Mouse (Mus musculus): ENCODE measurements around the gene Rad21l. TPM values are rescaled to one million over a fixed set of nuclear protein-coding genes. Genes with fewer than 3 reads are reported as not detected.

Rad21l gene
- polyA plus RNA-seq (2016; fragmentation: Nextera tagmentation; extraction: Ambion mirVana), result not detected in 2 replicates

- peaks cover 9% of the 10 kb centered on the region; the same call in 1 of the 2 replicates for H3K9me3 ChIP-seq
- no peak within 1 kb of the TSS for H3K4me3 ChIP-seq
- H3K27me3 ChIP-seq (ENCODE audit: poor library complexity, severe bottlenecking), result peaks cover 18% of the 10 kb centered on the region
- H3K27ac ChIP-seq, result no peak within 1 kb of the TSS
- H3K36me3 ChIP-seq (replicated peaks), result no peaks in the 10 kb centered on the region
- H3K4me1 ChIP-seq, result peaks cover 7% of the 10 kb centered on the region
- WGBS, result 81% methylated on average over 3 of the region's 3 CpGs
- no peak for DNase-seq (ENCODE audit: extremely low spot score, low spot score)
Measured at GRCm38 (mm10) chr2:151668433-151668832, at the start of gene Rad21l. Rad21l (minus strand) TSS chr2:151668533.

- Histone ChIP-seq H3K4me3 (no peak overlapping the region), H3K27me3 (ENCODE audit: poor library complexity, severe bottlenecking) (no peaks in the 10 kb centered on the region), H3K9me3 (no peaks in the 10 kb centered on the region), H3K4me1 (no peaks in the 10 kb centered on the region), H3K36me3 (replicated peaks) (peaks cover 73% of the 10 kb centered on the region), H3K27ac (no peak overlapping the region)
- no peak for DNase-seq (ENCODE audit: extremely low spot score, low spot score)
- WGBS, result 92% methylated on average over 2 of the region's 2 CpGs
Measured at GRCm38 (mm10) chr2:151716318-151717055, 48.2 kb upstream of the Rad21l start.

GRCm38 (mm10) chr2:151715526-151715925, 47.2 kb upstream of the Rad21l start:
- H3K36me3 ChIP-seq (replicated peaks), result peaks cover 63% of the 10 kb centered on the region
- no peaks in the 10 kb centered on the region for H3K27me3 ChIP-seq (ENCODE audit: poor library complexity, severe bottlenecking)
- no peaks in the 10 kb centered on the region for H3K9me3 ChIP-seq
- DNase-seq (ENCODE audit: extremely low spot score, low spot score), result no peak
- WGBS, result 93% methylated on average over 4 of the region's 4 CpGs
- H3K4me1 ChIP-seq, result no peaks in the 10 kb centered on the region
- no peak overlapping the region for H3K4me3 ChIP-seq
- H3K27ac ChIP-seq, result no peak overlapping the region

GRCm38 (mm10) chr2:151712647-151713046, 44.3 kb upstream of the Rad21l start:
- DNase-seq (ENCODE audit: extremely low spot score, low spot score), result no peak
- H3K4me1 ChIP-seq, result peaks cover 2% of the 10 kb centered on the region; the same call in 1 of the 2 replicates
- H3K4me3 ChIP-seq, result no peak overlapping the region
- no peaks in the 10 kb centered on the region for H3K9me3 ChIP-seq
- WGBS, result 38% methylated on average over 3 of the region's 3 CpGs
- no peak overlapping the region for H3K27ac ChIP-seq
- H3K36me3 ChIP-seq (replicated peaks), result peaks cover 35% of the 10 kb centered on the region
- no peaks in the 10 kb centered on the region for H3K27me3 ChIP-seq (ENCODE audit: poor library complexity, severe bottlenecking)

GRCm38 (mm10) chr2:151702851-151703190, 34.5 kb upstream of the Rad21l start:
- H3K27ac ChIP-seq, result peak overlapping the region; percentile 88
- H3K36me3 ChIP-seq (replicated peaks), result peaks cover 14% of the 10 kb centered on the region; the same call in 1 of the 2 replicates
- no peaks in the 10 kb centered on the region for H3K9me3 ChIP-seq
- H3K4me3 ChIP-seq, result peak overlapping the region; percentile 77
- peaks cover 76% of the 10 kb centered on the region for H3K27me3 ChIP-seq (ENCODE audit: poor library complexity, severe bottlenecking)
- DNase-seq (ENCODE audit: extremely low spot score, low spot score), result peak; percentile 46
- peaks cover 32% of the 10 kb centered on the region for H3K4me1 ChIP-seq
- 2% methylated on average over 17 of the region's 17 CpGs for WGBS

GRCm38 (mm10) chr2:151702146-151702850, 34.0 kb upstream of the Rad21l start:
- H3K36me3 ChIP-seq (replicated peaks), result peaks cover 10% of the 10 kb centered on the region; the same call in 1 of the 2 replicates
- DNase-seq (ENCODE audit: extremely low spot score, low spot score), result peak; percentile 55
- no peaks in the 10 kb centered on the region for H3K9me3 ChIP-seq
- H3K27ac ChIP-seq, result peak overlapping the region; percentile 88
- peak overlapping the region; percentile 77 for H3K4me3 ChIP-seq
- H3K27me3 ChIP-seq (ENCODE audit: poor library complexity, severe bottlenecking), result peaks cover 76% of the 10 kb centered on the region
- H3K4me1 ChIP-seq, result peaks cover 27% of the 10 kb centered on the region
- under 1% methylated on average over 73 of the region's 97 CpGs for WGBS

- peak within 1 kb of the TSS; percentile 88 for H3K27ac ChIP-seq
- DNase-seq (ENCODE audit: extremely low spot score, low spot score), result no peak
Measured at GRCm38 (mm10) chr2:151701231-151702145, 33.2 kb upstream of the Rad21l start, which contains the start of gene Tmem74b. Tmem74b (plus strand) TSS chr2:151702008.

GRCm38 (mm10) chr2:151682976-151683375, 14.6 kb upstream of the Rad21l start:
- Histone ChIP-seq H3K9me3 (no peaks in the 10 kb centered on the region), H3K27me3 (ENCODE audit: poor library complexity, severe bottlenecking) (no peaks in the 10 kb centered on the region; the same call in 1 of the 2 replicates), H3K4me1 (no peaks in the 10 kb centered on the region), H3K4me3 (no peak overlapping the region), H3K36me3 (replicated peaks) (no peaks in the 10 kb centered on the region), H3K27ac (no peak overlapping the region)
- WGBS, result 88% methylated on average over 4 of the region's 4 CpGs
- peak; percentile 4 for DNase-seq (ENCODE audit: extremely low spot score, low spot score)

More at GRCm38 (mm10) chr2:151701231-151702145, 33.2 kb upstream of the Rad21l start, which contains the start of gene Tmem74b:
- Histone ChIP-seq H3K27me3 (ENCODE audit: poor library complexity, severe bottlenecking) (peaks cover 72% of the 10 kb centered on the region), H3K4me3 (peak within 1 kb of the TSS; percentile 77), H3K36me3 (replicated peaks) (0 out of 2 replicates have a peak, but pooled peaks cover 3% of the 10 kb centered on the region), H3K4me1 (peaks cover 27% of the 10 kb centered on the region), H3K9me3 (no peaks in the 10 kb centered on the region)
- WGBS, result 2% methylated on average over 25 of the region's 25 CpGs

- no peaks in the 10 kb centered on the region for H3K4me1 ChIP-seq
- H3K27ac ChIP-seq, result no peak overlapping the region
- no peak overlapping the region for H3K4me3 ChIP-seq
- H3K27me3 ChIP-seq (ENCODE audit: poor library complexity, severe bottlenecking), result no peaks in the 10 kb centered on the region; the same call in 1 of the 2 replicates
- whole genome bisulfite sequencing, result 60% methylated on average over 3 of the region's 3 CpGs
- no peaks in the 10 kb centered on the region for H3K9me3 ChIP-seq
- peak; percentile 17 for DNase-seq (ENCODE audit: extremely low spot score, low spot score)
- no peaks in the 10 kb centered on the region for H3K36me3 ChIP-seq (replicated peaks)
Measured at GRCm38 (mm10) chr2:151682357-151682756, 14.0 kb upstream of the Rad21l start.

GRCm38 (mm10) chr2:151676234-151676633, 7.9 kb upstream of the Rad21l start:
- DNase-seq (ENCODE audit: extremely low spot score, low spot score), result no peak
- Histone ChIP-seq H3K36me3 (replicated peaks) (no peaks in the 10 kb centered on the region), H3K27me3 (ENCODE audit: poor library complexity, severe bottlenecking) (no peaks in the 10 kb centered on the region), H3K4me1 (no peaks in the 10 kb centered on the region), H3K4me3 (no peak overlapping the region), H3K27ac (no peak overlapping the region), H3K9me3 (no peaks in the 10 kb centered on the region)
- 68% methylated on average over 2 of the region's 2 CpGs for WGBS

GRCm38 (mm10) chr2:151670968-151671329, 2.6 kb upstream of the Rad21l start:
- DNase-seq (ENCODE audit: extremely low spot score, low spot score), result no peak
- Histone ChIP-seq H3K4me3 (no peak overlapping the region), H3K27me3 (ENCODE audit: poor library complexity, severe bottlenecking) (peaks cover 18% of the 10 kb centered on the region), H3K36me3 (replicated peaks) (no peaks in the 10 kb centered on the region), H3K4me1 (peaks cover 7% of the 10 kb centered on the region), H3K27ac (no peak overlapping the region), H3K9me3 (peaks cover 9% of the 10 kb centered on the region; the same call in 1 of the 2 replicates)
- WGBS, result 86% methylated on average over 1 of the region's 1 CpGs
